Mouse (Mus musculus): ENCODE results near the gene Nxnl1. TPM values are rescaled to one million over a fixed set of nuclear protein-coding genes. Genes with fewer than 3 reads are reported as not detected.
"Not testable (repeated sequence)": the region's sequence is repeated elsewhere in the genome, so short reads cannot be mapped to it uniquely, and the experiment has no call there.

The Nxnl1 gene
- total and polyA plus RNA-seq, 2 experiments from 2014 or later = not detected

DNA sequence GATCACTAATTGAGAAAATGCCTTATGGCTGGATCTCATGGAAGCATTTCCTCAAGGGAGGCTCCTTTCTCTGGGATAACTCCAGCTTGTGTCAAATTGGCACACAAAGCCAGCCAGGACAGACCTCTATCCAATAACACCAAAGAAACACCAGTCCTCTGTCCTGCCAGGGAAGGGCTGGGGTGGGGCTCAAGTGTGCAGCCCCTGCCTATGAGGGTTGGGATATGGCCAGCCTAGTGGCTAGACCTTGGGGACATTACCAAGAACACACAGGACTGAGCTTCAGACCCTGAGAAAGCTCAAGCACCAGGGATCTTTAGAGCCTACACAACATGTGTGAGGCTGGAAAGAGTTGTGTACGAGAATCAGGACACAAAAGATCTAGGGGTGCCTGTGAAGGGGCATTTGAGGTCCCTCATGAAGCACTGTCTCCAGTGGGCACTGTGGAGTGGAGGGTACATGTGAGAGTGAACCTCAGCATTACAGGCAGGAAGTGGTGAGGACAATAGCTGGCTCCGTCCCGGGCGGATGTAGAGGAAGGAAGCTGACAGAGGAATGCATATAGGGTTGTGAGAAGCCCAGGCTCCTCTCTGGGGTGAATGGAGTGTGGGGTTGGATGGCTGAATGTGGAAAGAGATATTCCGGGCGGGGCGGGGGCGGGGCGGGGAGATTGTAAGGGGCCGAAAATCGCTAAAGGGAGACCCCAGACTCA, 37.9 kb downstream of the Nxnl1 start:
- 83% methylated on average over 11 of the region's 11 CpGs for WGBS
- Histone ChIP-seq H3K27ac (peak overlapping the region; percentile 56; the same call in 1 of the 2 replicates), H3K27me3 (ENCODE audit: insufficient read depth, low read length) (peaks cover 22% of the 10 kb centered on the region)

DNA sequence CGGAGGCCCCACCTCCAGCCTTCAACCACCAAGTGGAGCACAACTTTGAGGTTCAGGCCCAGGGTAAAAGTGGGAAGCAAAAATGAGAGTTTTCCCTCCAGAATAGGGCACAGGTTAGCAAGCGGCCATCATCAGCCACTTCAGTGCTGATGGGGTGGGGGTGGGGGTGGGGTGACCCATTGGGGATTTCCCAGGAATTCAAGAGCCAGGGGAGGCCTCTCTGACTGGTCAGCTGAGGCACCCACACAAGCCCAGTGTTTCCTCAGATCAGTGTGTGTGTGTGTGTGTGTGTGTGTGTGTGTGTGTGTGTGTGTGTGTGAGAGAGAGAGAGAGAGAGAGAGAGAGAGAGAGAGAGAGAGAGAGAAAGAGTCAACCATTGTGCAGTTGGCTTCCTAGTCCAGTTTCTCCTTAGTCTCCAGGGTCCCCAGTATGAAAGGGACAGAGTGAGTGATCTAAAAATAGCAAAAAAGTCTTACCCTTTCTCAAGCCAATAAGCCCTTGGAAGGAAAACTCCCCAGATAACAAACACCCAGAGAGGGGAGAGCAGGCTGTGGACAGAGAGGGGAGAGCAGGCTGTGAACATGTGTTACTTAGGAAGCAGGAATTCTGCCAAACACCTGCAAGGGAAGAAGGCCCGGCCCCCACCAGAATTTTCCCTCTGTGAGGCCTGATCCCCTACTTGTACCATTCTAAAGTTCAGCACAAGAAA, 39.1 kb downstream of the Nxnl1 start:
- no peak for TF ChIP-seq CTCF (IDR thresholded peaks at IDR 0.05; ENCODE audit: low read depth)
- Histone ChIP-seq H3K27ac (peak overlapping the region; percentile 32; the same call in 1 of the 2 replicates), H3K27me3 (ENCODE audit: insufficient read depth, low read length) (peaks cover 22% of the 10 kb centered on the region), H3K4me2 (ENCODE audit: low read depth, low read length) (no peak overlapping the region), H3K4me3 (ENCODE audit: low read length) (no peak overlapping the region), H3K9me3 (ENCODE audit: low read length) (no peaks in the 10 kb centered on the region), H3K4me1 (ENCODE audit: insufficient read depth, low read length) (no peaks in the 10 kb centered on the region), H3K9ac (replicated peaks; ENCODE audit: low read length) (no peak overlapping the region), H3K36me3 (ENCODE audit: insufficient read depth, low read length) (no peaks in the 10 kb centered on the region)
- ATAC-seq (no peak), DNase-seq (ENCODE audit: low spot score) (no peak)
- WGBS = 56% methylated on average over 3 of the region's 3 CpGs

More for the DNA sequence above, 37.9 kb downstream of the Nxnl1 start:
- Histone ChIP-seq H3K4me2 (ENCODE audit: low read depth, low read length) (no peak overlapping the region), H3K9me3 (ENCODE audit: low read length) (no peaks in the 10 kb centered on the region), H3K36me3 (ENCODE audit: insufficient read depth, low read length) (no peaks in the 10 kb centered on the region), H3K4me1 (ENCODE audit: insufficient read depth, low read length) (no peaks in the 10 kb centered on the region), H3K4me3 (ENCODE audit: low read length) (no peak overlapping the region), H3K9ac (replicated peaks; ENCODE audit: low read length) (no peak overlapping the region)
- DNase-seq (ENCODE audit: low spot score) = no peak
- no peak for ATAC-seq
- no peak for TF ChIP-seq CTCF (IDR thresholded peaks at IDR 0.05; ENCODE audit: low read depth)

- Histone ChIP-seq H3K4me3 (ENCODE audit: low read length) (no peak overlapping the region), H3K27me3 (ENCODE audit: insufficient read depth, low read length) (peaks cover 22% of the 10 kb centered on the region), H3K36me3 (ENCODE audit: insufficient read depth, low read length) (no peaks in the 10 kb centered on the region), H3K27ac (no peak overlapping the region), H3K4me2 (ENCODE audit: low read depth, low read length) (no peak overlapping the region), H3K9ac (replicated peaks; ENCODE audit: low read length) (no peak overlapping the region), H3K9me3 (ENCODE audit: low read length) (no peaks in the 10 kb centered on the region), H3K4me1 (ENCODE audit: insufficient read depth, low read length) (no peaks in the 10 kb centered on the region)
- no peak for DNase-seq (ENCODE audit: low spot score)
- no peak for TF ChIP-seq CTCF (IDR thresholded peaks at IDR 0.05; ENCODE audit: low read depth)
- 17% methylated on average over 6 of the region's 6 CpGs for WGBS
- ATAC-seq = no peak
Observed at GRCm38 (mm10) chr8:71526272-71526671, 40.1 kb downstream of the Nxnl1 start.

- ATAC-seq = no peak
- H3K4me3 ChIP-seq (ENCODE audit: low read length) = no peak within 1 kb of the TSS
- no peak within 1 kb of the TSS for H3K9ac ChIP-seq (replicated peaks; ENCODE audit: low read length)
- H3K27ac ChIP-seq = no peak within 1 kb of the TSS
- no peaks in the 10 kb centered on the region for H3K36me3 ChIP-seq (ENCODE audit: insufficient read depth, low read length)
- no peak within 1 kb of the TSS for H3K4me2 ChIP-seq (ENCODE audit: low read depth, low read length)
- no peaks in the 10 kb centered on the region for H3K4me1 ChIP-seq (ENCODE audit: insufficient read depth, low read length)
- WGBS = 9% methylated on average over 46 of the region's 46 CpGs
- no peak for DNase-seq (ENCODE audit: low spot score)
- no peak for TF ChIP-seq CTCF (IDR thresholded peaks at IDR 0.05; ENCODE audit: low read depth)
- H3K27me3 ChIP-seq (ENCODE audit: insufficient read depth, low read length) = peaks cover 22% of the 10 kb centered on the region
- H3K9me3 ChIP-seq (ENCODE audit: low read length) = no peaks in the 10 kb centered on the region
Observed at GRCm38 (mm10) chr8:71525226-71526050, 41.0 kb downstream of the Nxnl1 start, which contains the start of gene Ccdc194. TSS of gene Ccdc194 (minus strand) at chr8:71525711.

DNA sequence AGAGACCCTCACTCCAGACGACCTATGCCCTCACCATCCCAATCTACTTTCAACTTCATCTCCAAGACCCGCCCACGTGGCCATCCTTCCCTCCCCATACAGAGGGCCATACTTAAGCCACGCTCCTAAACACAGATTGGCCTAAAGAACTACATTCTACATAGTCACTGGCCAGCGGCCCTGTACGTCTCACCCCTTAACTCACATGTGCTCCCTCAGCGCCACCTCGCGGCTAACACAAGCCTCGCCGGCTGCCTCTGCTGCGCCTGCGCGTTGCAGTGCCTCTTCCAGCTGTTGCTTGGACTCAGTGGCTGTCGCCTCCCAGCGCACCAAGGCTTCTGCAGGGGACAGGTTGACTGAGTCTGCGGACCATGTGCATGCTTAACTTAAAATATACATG, 44.8 kb downstream of the Nxnl1 start:
- Histone ChIP-seq H3K4me2 (ENCODE audit: low read depth, low read length) (no peak overlapping the region), H3K36me3 (ENCODE audit: insufficient read depth, low read length) (no peaks in the 10 kb centered on the region), H3K27ac (no peak overlapping the region), H3K27me3 (ENCODE audit: insufficient read depth, low read length) (peaks cover 17% of the 10 kb centered on the region), H3K9me3 (ENCODE audit: low read length) (no peaks in the 10 kb centered on the region), H3K4me3 (ENCODE audit: low read length) (no peak overlapping the region), H3K4me1 (ENCODE audit: insufficient read depth, low read length) (no peaks in the 10 kb centered on the region), H3K9ac (replicated peaks; ENCODE audit: low read length) (no peak overlapping the region)
- peak; percentile 94 for DNase-seq (ENCODE audit: low spot score)
- peak; percentile 95 for ATAC-seq
- 5% methylated on average over 17 of the region's 17 CpGs for WGBS
- peak; percentile 97 for TF ChIP-seq CTCF (IDR thresholded peaks at IDR 0.05; ENCODE audit: low read depth)

DNA sequence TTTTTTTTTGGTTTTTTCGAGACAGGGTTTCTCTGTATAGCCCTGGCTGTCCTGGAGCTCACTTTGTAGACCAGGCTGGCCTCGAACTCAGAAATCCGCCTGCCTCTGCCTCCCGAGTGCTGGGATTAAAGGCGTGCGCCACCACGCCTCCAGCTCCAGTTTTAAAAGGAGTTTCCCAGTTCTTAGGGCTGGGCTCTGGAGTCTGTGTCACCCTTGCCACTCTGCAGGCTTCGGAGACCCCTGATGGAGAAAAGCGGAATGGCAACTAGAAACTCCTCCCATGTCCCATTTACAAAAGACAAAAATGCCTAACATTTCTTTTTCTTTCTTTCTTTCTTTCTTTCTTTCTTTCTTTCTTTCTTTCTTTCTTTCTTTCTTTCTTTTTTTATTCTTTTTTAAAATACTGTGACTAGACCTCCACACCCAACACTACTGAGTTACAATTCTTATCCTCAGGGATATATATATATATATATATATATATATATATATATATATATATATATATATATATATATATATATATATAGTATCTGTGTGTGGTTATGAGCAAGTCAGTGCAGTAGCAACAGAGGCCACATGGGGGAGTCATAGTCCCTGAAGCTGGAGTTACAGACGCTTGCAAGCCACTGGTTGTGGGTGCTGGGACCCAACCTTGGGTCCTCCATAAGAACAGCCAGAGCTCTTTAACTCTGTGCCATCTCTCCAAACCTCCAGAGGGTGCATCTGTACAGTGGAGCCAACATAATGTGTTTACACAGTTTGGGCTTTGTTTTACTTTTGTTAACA, 47.2 kb downstream of the Nxnl1 start:
- WGBS = 44% methylated on average over 9 of the region's 10 CpGs
- not testable (repeated sequence) for H3K4me2 ChIP-seq (ENCODE audit: low read depth, low read length); H3K9ac ChIP-seq (replicated peaks; ENCODE audit: low read length); ATAC-seq; H3K27ac ChIP-seq; H3K27me3 ChIP-seq (ENCODE audit: insufficient read depth, low read length); H3K36me3 ChIP-seq (ENCODE audit: insufficient read depth, low read length); H3K9me3 ChIP-seq (ENCODE audit: low read length); H3K4me3 ChIP-seq (ENCODE audit: low read length); H3K4me1 ChIP-seq (ENCODE audit: insufficient read depth, low read length)
- peak; percentile 70 for TF ChIP-seq CTCF (IDR thresholded peaks at IDR 0.05; ENCODE audit: low read depth)
- peak; percentile 82 for DNase-seq (ENCODE audit: low spot score)

Data from hindbrain, postnatal 0 days (tissue).